Mouse (Mus musculus): ENCODE measurements around the gene Gm43638.

DNA sequence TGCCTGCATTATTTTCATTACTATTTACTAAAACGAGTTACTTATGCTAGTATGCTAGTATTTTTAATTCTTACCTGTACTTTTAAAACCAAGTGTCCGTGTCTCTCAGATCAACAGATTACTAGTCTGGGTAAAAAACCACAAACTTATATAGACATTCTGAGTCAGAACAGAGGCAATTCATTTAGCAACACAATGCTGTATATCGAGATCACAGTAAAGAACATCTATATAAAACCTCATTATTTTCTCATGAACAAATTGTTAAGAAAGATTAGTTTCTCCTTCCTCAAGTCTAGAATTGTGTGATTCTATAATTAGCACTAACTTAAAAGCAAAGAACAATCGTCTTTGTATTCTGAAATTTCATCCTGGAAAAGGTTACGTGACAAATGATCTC, 4.4 kb downstream of the Gm43638 start, which contains the start of gene Ugt2a2:
- TF ChIP-seq ZC3H11A (IDR thresholded peaks at IDR 0.05; ENCODE audit: low read depth, low read length) (no peak), JUND (conservative IDR thresholded peaks at IDR 0.05; ENCODE audit: low read depth, low read length) (no peak), USF1 (IDR thresholded peaks at IDR 0.05; ENCODE audit: low read depth, low read length) (no peak), HCFC1 (IDR thresholded peaks at IDR 0.05; ENCODE audit: low read depth, low read length) (no peak)
